ENCODE assay signal across 21 mouse cellular contexts in the genomic region with DNA sequence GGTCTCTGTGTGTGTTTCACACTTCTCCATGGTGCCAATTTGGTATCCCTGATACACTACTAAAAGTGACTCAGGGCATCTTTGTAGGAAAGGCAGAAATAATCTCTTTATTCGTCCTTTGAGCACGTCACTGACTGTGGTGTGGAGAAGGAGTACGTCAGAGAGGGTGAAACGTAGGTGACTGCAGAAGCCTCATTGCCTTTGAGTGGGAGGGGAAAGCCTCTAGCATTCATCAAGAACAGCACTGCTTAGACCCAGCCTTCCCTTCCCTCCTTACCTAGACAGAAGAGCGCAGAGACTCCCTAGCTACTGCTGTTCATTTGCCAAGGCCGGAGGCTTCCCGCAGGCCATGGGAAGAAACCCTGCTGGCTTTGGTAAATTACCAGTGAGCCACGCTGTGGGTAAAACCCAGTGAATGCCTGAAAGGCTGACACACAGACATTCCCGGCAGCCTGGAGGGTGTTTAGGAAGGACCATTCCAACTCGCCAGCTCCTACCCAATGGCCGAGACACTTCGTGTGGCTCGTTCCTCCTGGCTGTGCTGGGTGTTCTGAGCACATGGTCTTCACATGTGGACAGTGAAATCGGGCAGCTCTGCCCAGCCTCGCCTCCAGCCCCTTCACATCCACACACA. TPM values are rescaled to one million over a fixed set of nuclear protein-coding genes. Genes with fewer than 3 reads are reported as not detected.
DNase-seq lines count a peak whose midpoint lies in the region; ATAC-seq and TF ChIP-seq lines count a peak whose summit lies in the region.
"Had no signal": no experiment of that assay in that cellular context is flagged by ENCODE, and none has a peak within 500 bp of the region (broad histone marks: within the 10 kb centered on the region; RNA-seq: fewer than 3 reads in every experiment).

No protein-coding gene starts in this region.

- no peak overlapping the region for H3K4me3 ChIP-seq in layer of hippocampus, adult 2 months
- H3K4me3 ChIP-seq: erythroblast, embryonic 14.5 days; forebrain, embryonic 15.5 days; gastrocnemius, adult 2 months; midbrain, embryonic 10.5 days; neural tube, embryonic 12.5 days had no signal

- TF ChIP-seq CTCF in layer of hippocampus, adult 2 months (conservative IDR thresholded peaks at IDR 0.05) = no peak

- peak; percentile 53 for DNase-seq in cerebellum, adult 11-12 months
- DNase-seq in layer of hippocampus, adult 2 months (ENCODE audit: low spot score in 2 of 2) = peak in 1 of 2 experiments; percentile 9
- DNase-seq in layer of hippocampus, adult 8-10 months (ENCODE audit: low spot score in 2 of 2) = no peak
- peak; percentile 7 for DNase-seq in thymus, postnatal 4 days
- DNase-seq in thymus, postnatal 25 days = no peak
- DNase-seq in retina, postnatal 1 day = no peak
- DNase-seq: adrenal gland, postnatal 10 days; gastrocnemius, adult 2 months; heart, adult 18-20 months; kidney, adult 18-20 months; kidney, postnatal 14 days; lung, adult 18-20 months; thymus, adult 2 months had no signal

- peak overlapping the region; percentile 28; the same call in 1 of the 2 replicates for H3K27ac ChIP-seq in layer of hippocampus, adult 2 months
- H3K27ac ChIP-seq: forebrain, embryonic 15.5 days; gastrocnemius, adult 2 months; hindbrain, postnatal 0 days; midbrain, embryonic 10.5 days; neural tube, embryonic 12.5 days had no signal

- no peak; the same call in 1 of the 2 replicates for ATAC-seq in cerebellum, adult (ENCODE audit: insufficient number of reproducible peaks, low FRiP score, low TSS enrichment)
- ATAC-seq in granulocyte monocyte progenitor cell, adult 5-6 weeks (replicated peaks; ENCODE audit: poor library complexity, severe bottlenecking) = no peak

RNA-seq across cellular contexts. Expression of gene Cacna2d4, which starts 17.0 kb away (rescaled TPM):
- total RNA-seq in layer of hippocampus, adult 2 months (2021) = 1 to 10 TPM; 1.8 to 1.9 TPM
- 1 to 10 TPM in 3 of 4 experiments, under 1 TPM in 1; 0.93 to 3.8 (median 2.7) TPM for total RNA-seq in layer of hippocampus, adult 8-10 months (2022)
- total RNA-seq in granulocyte monocyte progenitor cell, adult 5-6 weeks (2014; fragmentation: Nextera tagmentation) = 0.19 TPM in 1 of 2 replicates, not detected in the other
- total RNA-seq in granulocyte monocyte progenitor cell, adult 5-6 weeks (2017) = 0.10 and 0.13 TPM in 2 replicates
- total RNA-seq: heart, adult 18-20 months had no signal

RNA-seq across cellular contexts. Expression of gene Cacna1c, which starts 23.1 kb away (rescaled TPM):
- 10 to 100 TPM; 86.4 to 90.0 TPM for total RNA-seq in layer of hippocampus, adult 2 months (2021)
- total RNA-seq in layer of hippocampus, adult 8-10 months (2022) = 10 to 100 TPM; 67.6 to 88.2 (median 75.8) TPM
- total RNA-seq in granulocyte monocyte progenitor cell, adult 5-6 weeks (2014; fragmentation: Nextera tagmentation) = not detected in 2 replicates
- not detected in 2 replicates for total RNA-seq in granulocyte monocyte progenitor cell, adult 5-6 weeks (2017)
- total RNA-seq: hematopoietic stem cell, adult 5-6 weeks had no signal

RNA-seq across cellular contexts. Expression of gene Dcp1b, which starts 44.3 kb away (rescaled TPM):
- 10 to 100 TPM; 18.6 to 21.2 TPM for total RNA-seq in layer of hippocampus, adult 2 months (2021)
- 10 to 100 TPM; 18.7 to 25.1 (median 19.6) TPM for total RNA-seq in layer of hippocampus, adult 8-10 months (2022)
- total RNA-seq in granulocyte monocyte progenitor cell, adult 5-6 weeks (2014; fragmentation: Nextera tagmentation) = 12.2 and 12.8 TPM in 2 replicates
- 8.6 and 10.3 TPM in 2 replicates for total RNA-seq in granulocyte monocyte progenitor cell, adult 5-6 weeks (2017)

Comparison
In these comparisons a context has a peak if more than half of its experiments do, and no peak if none do; other contexts are left out.
1. DNase-seq: peak in cerebellum, adult 11-12 months (single experiment) and thymus, postnatal 4 days (single experiment); none in layer of hippocampus, adult 8-10 months (0 of 2), thymus, postnatal 25 days (single experiment) and retina, postnatal 1 day (single experiment).
2. RNA of gene Cacna1c, which starts 23.1 kb away (total RNA-seq): 86.4 to 90.0 TPM in layer of hippocampus, adult 2 months and 67.6 to 88.2 TPM in layer of hippocampus, adult 8-10 months; not detected in granulocyte monocyte progenitor cell, adult 5-6 weeks; every median in the first group is over 10 times any median in the second.